Mouse (Mus musculus) stomach, embryonic 16.5 days (tissue): Measurements from ENCODE around the gene Nfix. TPM values are rescaled to one million over a fixed set of nuclear protein-coding genes. Genes with fewer than 3 reads are reported as not detected.

Experiments
- ATAC-seq: fragments of 200-750 bp; cut with Nextera tagmentation; 2 replicates; pipeline ENCODE4 v1.8.0; 2017; ENCODE audit warnings: moderate number of reproducible peaks, moderate TSS enrichment; ENCODE audit not compliant: insufficient read depth, low FRiP score
- H3K27ac ChIP-seq: fragments of 300-500 bp; sonication (generic); 2 replicates; pipeline ENCODE4 v1.5.1; 2014; ENCODE audit warnings: low read length
- H3K27me3 ChIP-seq: fragments of 300-500 bp; sonication (generic); 2 replicates; pipeline ENCODE4 v1.6.1; 2014; ENCODE audit warnings: low read length, control low read depth, mixed read lengths; ENCODE audit not compliant: control insufficient read depth, insufficient read depth
- H3K36me3 ChIP-seq: fragments of 300-500 bp; sonication (generic); 2 replicates; pipeline ENCODE4 v1.6.1; 2014; ENCODE audit warnings: low read length; ENCODE audit not compliant: control insufficient read depth, insufficient read depth
- H3K4me1 ChIP-seq: fragments of 300-500 bp; sonication (generic); 2 replicates; pipeline ENCODE4 v1.6.1; 2014; ENCODE audit warnings: low read length, control low read depth, mixed read lengths; ENCODE audit not compliant: control insufficient read depth, insufficient read depth
- H3K4me2 ChIP-seq: fragments of 300-500 bp; sonication (generic); 2 replicates; pipeline ENCODE4 v1.6.1; 2014; ENCODE audit warnings: low read depth, low read length, mixed read lengths
- H3K4me3 ChIP-seq: fragments of 300-500 bp; sonication (generic); replicated peaks from 2 replicates; pipeline ENCODE4 v1.5.1; 2014; ENCODE audit warnings: mild to moderate bottlenecking, low read length
- H3K9ac ChIP-seq: fragments of 300-500 bp; sonication (generic); 2 replicates; pipeline ENCODE4 v1.6.1; 2014; ENCODE audit warnings: low read length
- H3K9me3 ChIP-seq: fragments of 300-500 bp; sonication (generic); replicated peaks from 2 replicates; pipeline ENCODE4 v1.6.1; 2016; ENCODE audit warnings: low read length, control low read depth; ENCODE audit not compliant: control insufficient read depth
- WGBS: fragments of 180-500 bp; shearing (Covaris S2); extraction: QIAGEN DNeasy Blood & Tissue Kit; methylation state at CpG from one replicate; pipeline ENCODE4 v1.1.7; 2014; 5-methylcytosine and 5-hydroxymethylcytosine counted together
- polyA plus RNA-seq: library from polyadenylated mRNA; unstranded; fragments of >200 nt; fragmentation: Nextera tagmentation; extraction: Ambion mirVana; gene quantifications from 2 replicates; pipeline ENCODE4 v1.2.1, GENCODE M21; 2015

The Nfix gene
- polyA plus RNA-seq, 1 experiment from 2014 or later = 37.8 TPM

GRCm38 (mm10) chr8:84840248-84840999, 40.3 kb upstream of the Nfix start, which contains the start of gene Rad23a:
Gene Rad23a (minus strand): TSS chr8:84840665.
- peaks cover 57% of the 10 kb centered on the region for H3K36me3 ChIP-seq
- under 1% methylated on average over 55 of the region's 55 CpGs for WGBS
- peak; percentile 94 for ATAC-seq
- H3K4me2 ChIP-seq = peak within 1 kb of the TSS; percentile 64
- H3K4me1 ChIP-seq = peaks cover 19% of the 10 kb centered on the region
- H3K4me3 ChIP-seq = peak within 1 kb of the TSS; percentile 86
- no peaks in the 10 kb centered on the region for H3K27me3 ChIP-seq
- peak within 1 kb of the TSS; percentile 91 for H3K27ac ChIP-seq
- peak within 1 kb of the TSS; percentile 90 for H3K9ac ChIP-seq
- H3K9me3 ChIP-seq = no peaks in the 10 kb centered on the region

- Histone ChIP-seq H3K36me3 (peaks cover 52% of the 10 kb centered on the region), H3K27ac (peak overlapping the region; percentile 91), H3K4me2 (peak overlapping the region; percentile 64), H3K4me3 (peak overlapping the region; percentile 86), H3K4me1 (peaks cover 16% of the 10 kb centered on the region), H3K9me3 (no peaks in the 10 kb centered on the region), H3K27me3 (no peaks in the 10 kb centered on the region), H3K9ac (peak overlapping the region; percentile 90)
- no peak for ATAC-seq
- WGBS = 1% methylated on average over 7 of the region's 7 CpGs
These were observed 39.7 kb upstream of the Nfix start for GRCm38 (mm10) chr8:84839875-84840247.

GRCm38 (mm10) chr8:84839411-84839810, 39.3 kb upstream of the Nfix start:
- no peak overlapping the region for H3K27ac ChIP-seq
- 82% methylated on average over 2 of the region's 2 CpGs for WGBS
- ATAC-seq = no peak

GRCm38 (mm10) chr8:84838513-84838912, 38.4 kb upstream of the Nfix start:
- H3K4me3 ChIP-seq = no peak overlapping the region
- 0 out of 2 replicates have a peak, but pooled peaks have one; percentile 3 for ATAC-seq
- H3K27ac ChIP-seq = no peak overlapping the region
- peaks cover 45% of the 10 kb centered on the region for H3K36me3 ChIP-seq
- no peak overlapping the region for H3K4me2 ChIP-seq
- H3K27me3 ChIP-seq = no peaks in the 10 kb centered on the region
- no peak overlapping the region for H3K9ac ChIP-seq
- H3K4me1 ChIP-seq = peaks cover 17% of the 10 kb centered on the region
- H3K9me3 ChIP-seq = no peaks in the 10 kb centered on the region
- WGBS = 83% methylated on average over 5 of the region's 5 CpGs

More at GRCm38 (mm10) chr8:84839411-84839810, 39.3 kb upstream of the Nfix start:
- H3K27me3 ChIP-seq = no peaks in the 10 kb centered on the region
- peak overlapping the region; percentile 90 for H3K9ac ChIP-seq
- H3K4me2 ChIP-seq = peak overlapping the region; percentile 64
- H3K4me1 ChIP-seq = peaks cover 16% of the 10 kb centered on the region
- H3K9me3 ChIP-seq = no peaks in the 10 kb centered on the region
- peak overlapping the region; percentile 86 for H3K4me3 ChIP-seq
- peaks cover 50% of the 10 kb centered on the region for H3K36me3 ChIP-seq

GRCm38 (mm10) chr8:84837912-84838470, 37.8 kb upstream of the Nfix start:
- Histone ChIP-seq H3K27me3 (no peaks in the 10 kb centered on the region), H3K4me2 (no peak overlapping the region), H3K4me3 (no peak overlapping the region), H3K9me3 (no peaks in the 10 kb centered on the region), H3K4me1 (peaks cover 22% of the 10 kb centered on the region), H3K9ac (no peak overlapping the region), H3K36me3 (peaks cover 40% of the 10 kb centered on the region), H3K27ac (no peak overlapping the region)
- WGBS = 76% methylated on average over 15 of the region's 15 CpGs
- ATAC-seq = no peak

GRCm38 (mm10) chr8:84837149-84837911, 37.2 kb upstream of the Nfix start:
- 48% methylated on average over 8 of the region's 8 CpGs for WGBS
- no peak overlapping the region for H3K9ac ChIP-seq
- H3K36me3 ChIP-seq = peaks cover 33% of the 10 kb centered on the region
- no peak overlapping the region for H3K4me2 ChIP-seq
- H3K4me1 ChIP-seq = peaks cover 26% of the 10 kb centered on the region
- H3K27ac ChIP-seq = no peak overlapping the region
- no peak overlapping the region for H3K4me3 ChIP-seq
- no peaks in the 10 kb centered on the region for H3K9me3 ChIP-seq
- H3K27me3 ChIP-seq = no peaks in the 10 kb centered on the region
- ATAC-seq = no peak

GRCm38 (mm10) chr8:84834866-84835855, 35.0 kb upstream of the Nfix start:
- 56% methylated on average over 10 of the region's 10 CpGs for WGBS
- no peak overlapping the region for H3K4me2 ChIP-seq
- peak; percentile 28; the same call in 1 of the 2 replicates for ATAC-seq
- H3K9me3 ChIP-seq = no peaks in the 10 kb centered on the region
- H3K9ac ChIP-seq = 0 out of 2 replicates have a peak overlapping the region, but pooled peaks have one; percentile 9
- peaks cover 25% of the 10 kb centered on the region; the same call in 1 of the 2 replicates for H3K36me3 ChIP-seq
- peak overlapping the region; percentile 52 for H3K27ac ChIP-seq
- no peak overlapping the region for H3K4me3 ChIP-seq
- H3K4me1 ChIP-seq = peaks cover 26% of the 10 kb centered on the region
- no peaks in the 10 kb centered on the region for H3K27me3 ChIP-seq
